Mouse (Mus musculus) erythroblast, embryonic 14.5 days (primary cell): ENCODE results near the gene Dock1. TPM values are rescaled to one million over a fixed set of nuclear protein-coding genes. Genes with fewer than 3 reads are reported as not detected.

Source experiments
- H3K27me3 ChIP-seq: 2 replicates; pipeline ENCODE4 v1.6.1; 2012; ENCODE audit warnings: inconsistent platforms; ENCODE audit not compliant: control insufficient read depth
- H3K36me3 ChIP-seq: 2 replicates; pipeline ENCODE4 v1.6.1; 2012; ENCODE audit warnings: mild to moderate bottlenecking, inconsistent platforms; ENCODE audit not compliant: control insufficient read depth
- H3K4me1 ChIP-seq: 2 replicates; pipeline ENCODE4 v1.6.1; 2012; ENCODE audit warnings: inconsistent platforms; ENCODE audit not compliant: control insufficient read depth
- H3K4me3 ChIP-seq: replicated peaks from 2 replicates; pipeline ENCODE3; 2012; ENCODE audit warnings: moderate library complexity, mild to moderate bottlenecking, inconsistent platforms
- H3K9me3 ChIP-seq: 2 replicates; pipeline ENCODE4 v1.6.1; 2012; ENCODE audit warnings: low read length, inconsistent platforms, mixed read lengths; ENCODE audit not compliant: control insufficient read depth
- GATA1 ChIP-seq: IDR thresholded peaks from 2 replicates; pipeline ENCODE4 v1.6.1; 2012; ENCODE audit warnings: low read length, inconsistent platforms, mixed read lengths
- TAL1 ChIP-seq: IDR thresholded peaks from 3 replicates; pipeline ENCODE4 v1.6.1; 2012; ENCODE audit warnings: low read length, inconsistent platforms, mixed read lengths
- polyA plus RNA-seq: library from polyadenylated mRNA; stranded (reverse); fragments of >175 nt; gene quantifications from 2 replicates; pipeline ENCODE4 v1.2.3, GENCODE M21; 2012

The Dock1 gene
- polyA plus RNA-seq, 1 experiment, result not detected

- Histone ChIP-seq H3K27me3 (no peaks in the 10 kb centered on the region), H3K4me3 (no peak overlapping the region), H3K9me3 (no peaks in the 10 kb centered on the region), H3K36me3 (no peaks in the 10 kb centered on the region), H3K4me1 (no peaks in the 10 kb centered on the region)
- no peak for TF ChIP-seq GATA1
- no peak for TF ChIP-seq TAL1
These were observed 468.7 kb downstream of the Dock1 start for GRCm38 (mm10) chr7:135139153-135139612.

- H3K9me3 ChIP-seq, result peaks cover 2% of the 10 kb centered on the region; the same call in 1 of the 2 replicates
- no peaks in the 10 kb centered on the region for H3K27me3 ChIP-seq
- no peaks in the 10 kb centered on the region for H3K36me3 ChIP-seq
- TF ChIP-seq GATA1 (no peak), TAL1 (no peak)
- no peak overlapping the region for H3K4me3 ChIP-seq
- H3K4me1 ChIP-seq, result no peaks in the 10 kb centered on the region
These were observed 474.3 kb downstream of the Dock1 start for GRCm38 (mm10) chr7:135144731-135145130.

GRCm38 (mm10) chr7:135150926-135151325, 480.5 kb downstream of the Dock1 start:
- no peak overlapping the region for H3K4me3 ChIP-seq
- no peaks in the 10 kb centered on the region for H3K36me3 ChIP-seq
- H3K4me1 ChIP-seq, result no peaks in the 10 kb centered on the region
- TF ChIP-seq GATA1 (no peak), TAL1 (no peak)
- H3K27me3 ChIP-seq, result no peaks in the 10 kb centered on the region
- H3K9me3 ChIP-seq, result peaks cover 2% of the 10 kb centered on the region; the same call in 1 of the 2 replicates

GRCm38 (mm10) chr7:135157571-135157970, 487.1 kb downstream of the Dock1 start:
- no peak overlapping the region for H3K4me3 ChIP-seq
- H3K9me3 ChIP-seq, result no peaks in the 10 kb centered on the region
- no peaks in the 10 kb centered on the region for H3K27me3 ChIP-seq
- TF ChIP-seq TAL1, result no peak
- TF ChIP-seq GATA1, result no peak
- H3K36me3 ChIP-seq, result no peaks in the 10 kb centered on the region
- no peaks in the 10 kb centered on the region for H3K4me1 ChIP-seq

- no peaks in the 10 kb centered on the region for H3K36me3 ChIP-seq
- TF ChIP-seq GATA1, result no peak
- TF ChIP-seq TAL1, result no peak
- no peaks in the 10 kb centered on the region for H3K4me1 ChIP-seq
- H3K9me3 ChIP-seq, result no peaks in the 10 kb centered on the region
- H3K4me3 ChIP-seq, result no peak overlapping the region
- H3K27me3 ChIP-seq, result no peaks in the 10 kb centered on the region
These were observed 487.9 kb downstream of the Dock1 start for GRCm38 (mm10) chr7:135158381-135158780.

- H3K27me3 ChIP-seq, result no peaks in the 10 kb centered on the region
- H3K9me3 ChIP-seq, result no peaks in the 10 kb centered on the region
- no peaks in the 10 kb centered on the region; the same call in 1 of the 2 replicates for H3K36me3 ChIP-seq
- no peak for TF ChIP-seq GATA1
- TF ChIP-seq TAL1, result no peak
- H3K4me1 ChIP-seq, result no peaks in the 10 kb centered on the region
- no peak overlapping the region for H3K4me3 ChIP-seq
These were observed 489.2 kb downstream of the Dock1 start for GRCm38 (mm10) chr7:135159606-135160005.

- Histone ChIP-seq H3K4me3 (no peak overlapping the region), H3K27me3 (no peaks in the 10 kb centered on the region), H3K36me3 (no peaks in the 10 kb centered on the region; the same call in 1 of the 2 replicates), H3K9me3 (no peaks in the 10 kb centered on the region), H3K4me1 (no peaks in the 10 kb centered on the region)
- TF ChIP-seq TAL1 (no peak), GATA1 (no peak)
These were observed 494.7 kb downstream of the Dock1 start for GRCm38 (mm10) chr7:135165155-135165554.

GRCm38 (mm10) chr7:135169936-135170335, 499.5 kb downstream of the Dock1 start:
- no peaks in the 10 kb centered on the region; the same call in 1 of the 2 replicates for H3K36me3 ChIP-seq
- H3K4me1 ChIP-seq, result no peaks in the 10 kb centered on the region
- H3K9me3 ChIP-seq, result no peaks in the 10 kb centered on the region
- H3K27me3 ChIP-seq, result no peaks in the 10 kb centered on the region
- no peak overlapping the region for H3K4me3 ChIP-seq
- TF ChIP-seq GATA1 (no peak), TAL1 (no peak)

- TF ChIP-seq GATA1, result no peak
- no peak for TF ChIP-seq TAL1
- Histone ChIP-seq H3K4me1 (no peaks in the 10 kb centered on the region), H3K36me3 (no peaks in the 10 kb centered on the region; the same call in 1 of the 2 replicates), H3K27me3 (no peaks in the 10 kb centered on the region), H3K4me3 (no peak overlapping the region), H3K9me3 (no peaks in the 10 kb centered on the region)
These were observed 501.8 kb downstream of the Dock1 start for GRCm38 (mm10) chr7:135172219-135172618.

GRCm38 (mm10) chr7:135194190-135194589, 523.7 kb downstream of the Dock1 start:
- Histone ChIP-seq H3K4me3 (no peak overlapping the region), H3K36me3 (no peaks in the 10 kb centered on the region), H3K27me3 (no peaks in the 10 kb centered on the region), H3K9me3 (no peaks in the 10 kb centered on the region; the same call in 1 of the 2 replicates), H3K4me1 (no peaks in the 10 kb centered on the region)
- TF ChIP-seq GATA1 (no peak), TAL1 (no peak)
